Mouse (Mus musculus): ENCODE measurements around the gene Ocrl. TPM values are rescaled to one million over a fixed set of nuclear protein-coding genes. Genes with fewer than 3 reads are reported as not detected.

The Ocrl gene
- 21.5 and 23.9 TPM in 2 replicates for polyA plus RNA-seq (2014; fragmentation: Nextera tagmentation; extraction: Ambion mirVana)

DNA sequence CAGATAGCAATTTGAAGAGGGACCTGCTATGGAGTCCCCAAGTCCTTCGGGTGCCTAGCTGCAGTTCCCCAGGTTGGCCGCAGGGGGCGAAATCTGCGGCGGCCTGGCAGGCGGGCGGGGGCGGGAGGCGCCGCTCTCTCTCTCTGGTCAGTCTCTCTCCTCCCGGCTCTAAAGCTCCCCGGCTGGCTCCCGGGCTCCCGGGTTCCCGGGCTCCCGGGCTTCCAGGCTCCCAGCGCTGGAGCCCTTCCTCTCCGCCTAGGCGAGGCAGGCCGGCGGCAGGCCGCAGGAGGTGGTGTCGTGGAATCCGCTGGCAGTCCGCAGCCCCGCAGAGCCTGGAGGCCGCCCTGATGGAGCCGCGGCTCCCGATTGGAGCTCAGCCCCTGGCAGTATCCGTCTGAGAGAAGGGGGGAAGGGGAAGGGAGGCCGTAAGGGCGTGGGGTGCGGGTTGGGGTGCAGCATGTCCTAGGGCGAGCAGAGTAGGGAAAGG is at the start of gene Ocrl:
Gene Ocrl (plus strand): TSS at position 82 of the 487 bp plus-strand sequence.
- Histone ChIP-seq H3K36me3 (ENCODE audit: control insufficient read depth, insufficient read depth, low read length) (peaks cover 3% of the 10 kb centered on the region; the same call in 1 of the 2 replicates), H3K9ac (ENCODE audit: low read length) (peak within 1 kb of the TSS; percentile 63), H3K4me3 (ENCODE audit: low read depth, low read length) (peak within 1 kb of the TSS; percentile 55), H3K27ac (ENCODE audit: low read depth) (peak within 1 kb of the TSS; percentile 70; the same call in 1 of the 2 replicates), H3K4me2 (ENCODE audit: low read length) (peak within 1 kb of the TSS; percentile 53), H3K27me3 (replicated peaks; ENCODE audit: control insufficient read depth, insufficient read depth, low read length) (no peaks in the 10 kb centered on the region), H3K9me3 (ENCODE audit: control insufficient read depth, low read length) (no peaks in the 10 kb centered on the region), H3K4me1 (replicated peaks; ENCODE audit: control insufficient read depth, insufficient read depth, low read length) (no peaks in the 10 kb centered on the region)
- WGBS: 12% methylated on average over 17 of the region's 35 CpGs
- peak; percentile 81 for DNase-seq (ENCODE audit: low spot score)
- peak; percentile 89 for ATAC-seq (replicated peaks; ENCODE audit: low FRiP score, low TSS enrichment, low read depth)

DNA sequence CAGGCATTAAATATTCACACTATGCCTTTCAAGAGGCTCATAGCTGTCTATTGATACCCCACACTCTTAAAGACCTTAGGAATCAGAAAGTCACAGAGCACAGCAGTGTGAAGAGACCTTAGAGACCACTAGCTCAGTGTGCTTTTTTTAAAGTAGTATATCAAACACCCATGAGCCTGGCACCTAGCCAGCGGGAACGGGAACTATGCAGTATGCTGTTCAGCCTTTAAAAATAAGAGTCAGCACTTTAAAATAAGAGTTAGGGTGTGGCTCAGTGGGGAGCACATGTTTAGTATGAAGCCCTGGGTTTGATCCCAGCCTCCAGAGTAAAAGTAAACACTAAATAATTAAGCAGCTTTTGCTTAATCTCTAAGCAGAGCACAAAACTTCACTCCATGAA is 32.1 kb upstream of the Ocrl start:
- no peak overlapping the region for H3K4me2 ChIP-seq (ENCODE audit: low read length)
- DNase-seq (ENCODE audit: low spot score) (no peak), ATAC-seq (replicated peaks; ENCODE audit: low FRiP score, low TSS enrichment, low read depth) (no peak)
- H3K4me3 ChIP-seq (ENCODE audit: low read depth, low read length): no peak overlapping the region
- H3K27me3 ChIP-seq (replicated peaks; ENCODE audit: control insufficient read depth, insufficient read depth, low read length): no peaks in the 10 kb centered on the region
- whole genome bisulfite sequencing: 38% methylated on average over 2 of the region's 2 CpGs
- no peak overlapping the region for H3K27ac ChIP-seq (ENCODE audit: low read depth)
- no peaks in the 10 kb centered on the region for H3K4me1 ChIP-seq (replicated peaks; ENCODE audit: control insufficient read depth, insufficient read depth, low read length)
- H3K9me3 ChIP-seq (ENCODE audit: control insufficient read depth, low read length): no peaks in the 10 kb centered on the region
- no peak overlapping the region for H3K9ac ChIP-seq (ENCODE audit: low read length)
- H3K36me3 ChIP-seq (ENCODE audit: control insufficient read depth, insufficient read depth, low read length): peaks cover 9% of the 10 kb centered on the region; the same call in 1 of the 2 replicates

DNA sequence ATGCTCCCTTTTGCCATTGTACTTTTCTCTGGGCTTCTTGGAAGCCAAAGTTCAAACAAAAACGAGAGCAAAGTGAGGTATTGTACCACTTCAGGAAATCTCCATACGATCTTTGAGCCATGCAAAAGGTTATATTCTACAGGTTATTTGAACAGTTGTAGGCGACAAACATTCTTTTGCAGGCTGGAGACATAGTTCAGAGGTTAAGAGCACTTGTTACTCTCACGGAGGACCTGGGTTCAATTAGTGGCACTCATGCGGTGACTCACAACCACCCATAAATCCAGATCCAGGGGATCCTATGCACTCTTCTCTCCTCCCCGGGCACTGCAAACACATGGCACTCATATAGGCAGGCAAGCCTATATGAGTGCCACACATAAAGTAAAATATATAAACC is 29.4 kb upstream of the Ocrl start:
- no peaks in the 10 kb centered on the region for H3K9me3 ChIP-seq (ENCODE audit: control insufficient read depth, low read length)
- ATAC-seq (replicated peaks; ENCODE audit: low FRiP score, low TSS enrichment, low read depth) (no peak), DNase-seq (ENCODE audit: low spot score) (no peak)
- peaks cover 9% of the 10 kb centered on the region; the same call in 1 of the 2 replicates for H3K36me3 ChIP-seq (ENCODE audit: control insufficient read depth, insufficient read depth, low read length)
- H3K27me3 ChIP-seq (replicated peaks; ENCODE audit: control insufficient read depth, insufficient read depth, low read length): no peaks in the 10 kb centered on the region
- H3K4me2 ChIP-seq (ENCODE audit: low read length): no peak overlapping the region
- no peak overlapping the region for H3K9ac ChIP-seq (ENCODE audit: low read length)
- WGBS: 78% methylated on average over 6 of the region's 6 CpGs
- no peaks in the 10 kb centered on the region for H3K4me1 ChIP-seq (replicated peaks; ENCODE audit: control insufficient read depth, insufficient read depth, low read length)
- no peak overlapping the region for H3K27ac ChIP-seq (ENCODE audit: low read depth)
- no peak overlapping the region for H3K4me3 ChIP-seq (ENCODE audit: low read depth, low read length)

DNA sequence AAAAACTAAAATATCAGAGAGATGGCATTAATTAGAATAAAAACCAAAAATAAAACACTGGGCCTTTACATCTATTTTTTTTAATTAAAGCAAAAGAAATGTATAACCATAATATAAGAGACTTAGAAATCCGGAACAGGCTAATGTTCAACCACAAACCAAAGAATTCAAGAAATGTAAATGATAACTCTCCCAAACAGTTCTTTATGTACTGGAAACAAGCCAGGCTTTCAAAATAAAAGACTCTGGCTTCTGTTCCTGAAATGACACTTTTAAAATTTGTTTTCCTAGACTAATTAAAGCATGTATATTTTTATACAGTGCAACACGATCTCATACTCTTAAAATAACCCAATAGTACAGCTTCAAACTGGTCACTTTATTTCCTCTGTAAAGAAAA is 24.8 kb upstream of the Ocrl start:
- Histone ChIP-seq H3K4me3 (ENCODE audit: low read depth, low read length) (no peak overlapping the region), H3K36me3 (ENCODE audit: control insufficient read depth, insufficient read depth, low read length) (peaks cover 9% of the 10 kb centered on the region; the same call in 1 of the 2 replicates), H3K27ac (ENCODE audit: low read depth) (no peak overlapping the region), H3K27me3 (replicated peaks; ENCODE audit: control insufficient read depth, insufficient read depth, low read length) (no peaks in the 10 kb centered on the region), H3K9ac (ENCODE audit: low read length) (no peak overlapping the region), H3K4me2 (ENCODE audit: low read length) (no peak overlapping the region), H3K4me1 (replicated peaks; ENCODE audit: control insufficient read depth, insufficient read depth, low read length) (no peaks in the 10 kb centered on the region), H3K9me3 (ENCODE audit: control insufficient read depth, low read length) (no peaks in the 10 kb centered on the region)
- ATAC-seq (replicated peaks; ENCODE audit: low FRiP score, low TSS enrichment, low read depth) (no peak), DNase-seq (ENCODE audit: low spot score) (no peak)
- 42% methylated on average over 2 of the region's 2 CpGs for WGBS

DNA sequence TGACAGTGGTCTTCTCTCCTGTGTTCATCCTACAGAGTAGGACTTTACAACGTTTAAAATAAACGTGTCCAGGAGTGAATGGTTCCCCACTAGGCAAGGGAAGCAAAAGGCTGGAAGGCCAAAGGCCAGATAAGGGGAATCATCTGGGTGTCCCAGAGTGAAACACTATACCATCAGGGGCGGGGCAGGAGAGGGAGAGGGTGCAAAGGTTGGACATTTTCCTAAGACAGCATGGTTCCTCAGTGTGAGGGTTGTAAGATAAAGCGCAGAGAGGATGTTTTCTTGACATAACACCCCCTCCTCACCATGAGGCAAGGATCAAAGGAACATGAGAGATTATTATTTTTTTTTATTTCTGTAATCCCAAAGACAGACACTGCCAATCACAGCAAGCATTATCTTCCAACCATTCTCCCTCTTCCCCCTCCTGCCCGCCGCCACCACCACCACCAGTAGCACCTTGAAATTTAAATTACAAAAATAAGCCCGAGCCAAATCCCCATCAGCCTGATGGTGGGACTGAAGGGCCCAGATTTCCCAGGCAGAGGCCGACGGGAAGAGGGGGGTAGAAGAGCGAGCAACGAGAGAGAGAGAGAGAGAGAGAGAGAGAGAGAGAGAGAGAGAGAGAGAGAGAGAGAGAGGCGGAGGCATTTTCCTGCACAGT is 20.8 kb upstream of the Ocrl start:
- H3K9me3 ChIP-seq (ENCODE audit: control insufficient read depth, low read length): no peaks in the 10 kb centered on the region
- peak overlapping the region; percentile 69; the same call in 1 of the 2 replicates for H3K27ac ChIP-seq (ENCODE audit: low read depth)
- peak overlapping the region; percentile 53 for H3K4me2 ChIP-seq (ENCODE audit: low read length)
- H3K9ac ChIP-seq (ENCODE audit: low read length): peak overlapping the region; percentile 63
- no peak for DNase-seq (ENCODE audit: low spot score)
- H3K36me3 ChIP-seq (ENCODE audit: control insufficient read depth, insufficient read depth, low read length): no peaks in the 10 kb centered on the region; the same call in 1 of the 2 replicates
- H3K4me1 ChIP-seq (replicated peaks; ENCODE audit: control insufficient read depth, insufficient read depth, low read length): no peaks in the 10 kb centered on the region
- peak; percentile 62 for ATAC-seq (replicated peaks; ENCODE audit: low FRiP score, low TSS enrichment, low read depth)
- H3K27me3 ChIP-seq (replicated peaks; ENCODE audit: control insufficient read depth, insufficient read depth, low read length): no peaks in the 10 kb centered on the region
- H3K4me3 ChIP-seq (ENCODE audit: low read depth, low read length): peak overlapping the region; percentile 56
- 8% methylated on average over 7 of the region's 12 CpGs for whole genome bisulfite sequencing

DNA sequence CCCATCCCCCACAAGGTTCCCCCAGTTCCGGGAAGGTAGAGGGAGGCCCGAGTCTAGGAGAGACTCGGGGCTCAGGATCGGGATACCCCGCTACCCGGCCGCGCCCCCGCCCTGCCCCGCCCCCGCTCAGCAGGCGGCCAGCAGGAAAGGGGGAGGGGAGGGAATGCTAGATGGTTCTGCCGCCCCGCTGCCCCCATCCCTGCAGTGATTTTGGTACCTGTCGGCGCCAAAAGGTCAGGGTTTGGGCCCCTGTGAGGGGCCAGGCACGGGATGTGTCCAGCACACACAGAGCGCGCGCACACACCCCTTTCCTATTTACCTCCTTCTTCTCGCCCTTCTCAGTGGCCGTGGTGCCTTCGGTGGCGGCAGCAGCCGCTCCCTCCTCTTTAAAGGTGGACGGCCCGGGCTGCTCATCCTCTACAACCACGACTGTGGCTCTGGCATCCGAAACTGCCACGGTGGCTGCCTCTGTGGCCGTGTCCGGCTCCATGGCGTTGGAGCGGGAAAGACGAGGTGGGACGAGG is 20.2 kb upstream of the Ocrl start:
- Histone ChIP-seq H3K4me2 (ENCODE audit: low read length) (peak overlapping the region; percentile 53), H3K27me3 (replicated peaks; ENCODE audit: control insufficient read depth, insufficient read depth, low read length) (no peaks in the 10 kb centered on the region), H3K36me3 (ENCODE audit: control insufficient read depth, insufficient read depth, low read length) (no peaks in the 10 kb centered on the region), H3K27ac (ENCODE audit: low read depth) (peak overlapping the region; percentile 69; the same call in 1 of the 2 replicates), H3K4me1 (replicated peaks; ENCODE audit: control insufficient read depth, insufficient read depth, low read length) (no peaks in the 10 kb centered on the region), H3K9me3 (ENCODE audit: control insufficient read depth, low read length) (no peaks in the 10 kb centered on the region), H3K9ac (ENCODE audit: low read length) (peak overlapping the region; percentile 63), H3K4me3 (ENCODE audit: low read depth, low read length) (peak overlapping the region; percentile 56)
- DNase-seq (ENCODE audit: low spot score) (peak; percentile 72), ATAC-seq (replicated peaks; ENCODE audit: low FRiP score, low TSS enrichment, low read depth) (peak; percentile 78)
- WGBS: 15% methylated on average over 20 of the region's 36 CpGs

DNA sequence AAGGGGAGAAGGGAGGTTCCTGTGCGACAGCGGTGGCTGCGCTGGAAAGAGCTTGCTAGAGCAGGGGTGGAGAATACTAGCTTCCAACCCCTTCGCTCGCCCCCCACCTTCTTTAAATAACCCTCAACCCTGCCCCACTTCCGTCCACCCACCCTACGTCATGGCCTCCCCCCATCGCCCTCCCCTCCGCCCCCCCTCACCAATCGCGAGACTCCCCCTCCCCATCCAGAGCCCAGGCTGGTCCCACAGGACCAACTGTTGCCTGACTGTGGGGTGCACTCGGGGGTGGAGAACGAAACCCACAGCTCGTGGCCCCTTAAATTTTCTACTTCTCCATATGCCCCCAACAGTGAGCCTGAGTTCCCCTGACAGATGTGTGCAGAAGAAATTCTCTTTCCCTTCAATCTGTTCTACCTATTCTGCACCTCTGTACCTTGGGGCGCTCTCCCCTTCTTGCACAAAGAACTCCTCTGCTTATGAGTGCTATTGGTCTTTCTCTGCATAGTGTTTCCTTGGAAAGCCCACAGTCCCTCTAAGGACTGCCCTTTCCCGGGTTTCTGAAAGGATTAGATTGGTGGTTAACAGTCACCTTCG is 19.7 kb upstream of the Ocrl start, which contains the start of gene Smarca1:
Gene Smarca1 (minus strand): TSS at position 544 of the 594 bp plus-strand sequence.
- Histone ChIP-seq H3K4me3 (ENCODE audit: low read depth, low read length) (peak within 1 kb of the TSS; percentile 56), H3K9ac (ENCODE audit: low read length) (peak within 1 kb of the TSS; percentile 63), H3K27ac (ENCODE audit: low read depth) (peak within 1 kb of the TSS; percentile 69; the same call in 1 of the 2 replicates), H3K36me3 (ENCODE audit: control insufficient read depth, insufficient read depth, low read length) (no peaks in the 10 kb centered on the region), H3K4me2 (ENCODE audit: low read length) (peak within 1 kb of the TSS; percentile 53), H3K9me3 (ENCODE audit: control insufficient read depth, low read length) (no peaks in the 10 kb centered on the region), H3K4me1 (replicated peaks; ENCODE audit: control insufficient read depth, insufficient read depth, low read length) (no peaks in the 10 kb centered on the region), H3K27me3 (replicated peaks; ENCODE audit: control insufficient read depth, insufficient read depth, low read length) (no peaks in the 10 kb centered on the region)
- peak; percentile 66 for ATAC-seq (replicated peaks; ENCODE audit: low FRiP score, low TSS enrichment, low read depth)
- WGBS: 15% methylated on average over 15 of the region's 17 CpGs
- peak; percentile 55 for DNase-seq (ENCODE audit: low spot score)

DNA sequence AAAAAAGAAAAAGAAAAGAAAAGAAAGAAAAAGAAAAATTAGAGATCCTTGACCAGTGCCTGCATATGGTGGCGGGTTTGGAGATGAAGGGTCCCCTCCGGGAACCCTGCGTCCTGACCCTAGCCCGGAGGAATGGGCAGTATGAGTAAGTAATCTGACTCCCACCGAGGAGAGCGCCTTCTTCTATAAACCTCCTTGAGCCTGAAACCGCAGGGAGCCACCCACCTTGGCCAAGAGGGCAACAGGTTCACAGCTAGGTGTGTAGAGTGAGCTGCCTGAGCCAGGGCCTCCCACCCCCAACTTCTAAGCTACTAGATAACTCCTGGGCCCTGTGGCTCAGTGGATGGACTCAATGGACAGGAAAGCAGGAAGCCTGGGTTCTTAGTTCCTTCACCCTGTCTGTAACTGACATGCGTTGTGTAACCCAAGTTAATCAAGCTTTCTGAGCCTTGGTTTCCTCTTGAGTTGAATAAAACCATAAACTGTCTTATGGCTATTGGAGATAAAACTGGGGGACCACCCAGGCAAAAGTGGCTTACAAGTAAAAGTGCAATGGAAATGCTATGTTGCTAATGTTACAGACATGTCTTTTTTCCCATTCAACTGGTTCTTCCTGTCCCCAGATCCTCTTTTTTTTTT is 836 bp downstream of the Ocrl start:
- ATAC-seq (replicated peaks; ENCODE audit: low FRiP score, low TSS enrichment, low read depth) (0 out of 2 replicates have a peak, but pooled peaks have one; percentile 32), DNase-seq (ENCODE audit: low spot score) (peak; percentile 58)
- Histone ChIP-seq H3K9ac (ENCODE audit: low read length) (peak overlapping the region; percentile 63), H3K4me3 (ENCODE audit: low read depth, low read length) (peak overlapping the region; percentile 55), H3K36me3 (ENCODE audit: control insufficient read depth, insufficient read depth, low read length) (peaks cover 4% of the 10 kb centered on the region; the same call in 1 of the 2 replicates), H3K27ac (ENCODE audit: low read depth) (no peak overlapping the region), H3K27me3 (replicated peaks; ENCODE audit: control insufficient read depth, insufficient read depth, low read length) (no peaks in the 10 kb centered on the region), H3K4me2 (ENCODE audit: low read length) (peak overlapping the region; percentile 53), H3K9me3 (ENCODE audit: control insufficient read depth, low read length) (no peaks in the 10 kb centered on the region), H3K4me1 (replicated peaks; ENCODE audit: control insufficient read depth, insufficient read depth, low read length) (no peaks in the 10 kb centered on the region)
- 10% methylated on average over 8 of the region's 8 CpGs for WGBS
